ENCODE assay signal across 13 mouse cellular contexts in the genomic region with DNA sequence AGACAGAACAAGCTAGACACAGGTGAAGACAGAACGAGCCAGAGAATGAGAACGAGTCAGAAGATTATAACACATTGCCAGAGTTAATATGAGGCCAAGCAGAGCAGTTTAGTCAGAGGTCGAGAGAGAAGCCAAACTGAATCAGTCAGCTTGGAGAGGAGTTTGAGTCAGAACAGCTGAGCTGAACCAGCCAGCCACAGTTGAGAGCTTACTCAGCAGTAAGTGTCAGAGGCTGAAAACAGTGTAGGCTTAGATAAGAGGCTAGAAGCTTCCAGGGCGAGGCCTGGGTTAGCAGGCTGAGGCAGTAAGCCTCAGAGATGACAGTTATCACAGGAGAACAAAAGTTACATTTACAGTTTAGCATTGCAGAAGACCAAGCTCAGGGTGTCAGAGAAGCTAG. TPM values are rescaled to one million over a fixed set of nuclear protein-coding genes. Genes with fewer than 3 reads are reported as not detected.
DNase-seq lines count a peak whose midpoint lies in the region; ATAC-seq and TF ChIP-seq lines count a peak whose summit lies in the region.
"Had no signal": no experiment of that assay in that cellular context is flagged by ENCODE, and none has a peak within 500 bp of the region (broad histone marks: within the 10 kb centered on the region; RNA-seq: fewer than 3 reads in every experiment).

No protein-coding gene starts in this region.

- no peaks in the 10 kb centered on the region for H3K27me3 ChIP-seq in kidney, embryonic 15.5 days
- no peaks in the 10 kb centered on the region for H3K27me3 ChIP-seq in intestine, postnatal 0 days (replicated peaks; ENCODE audit: control insufficient read depth, insufficient read depth, low read length)
- H3K27me3 ChIP-seq: forebrain, embryonic 12.5 days; limb, embryonic 12.5 days had no signal

- peak; percentile 87 for ATAC-seq in kidney, embryonic 15.5 days (replicated peaks; ENCODE audit: low FRiP score)
- ATAC-seq in intestine, postnatal 0 days = peak; percentile 77

- H3K4me1 ChIP-seq in kidney, embryonic 15.5 days = no peaks in the 10 kb centered on the region
- no peaks in the 10 kb centered on the region; the same call in 1 of the 2 replicates for H3K4me1 ChIP-seq in bone marrow, adult 2 months (ENCODE audit: control insufficient read depth, insufficient read depth, low read length)
- 0 out of 2 replicates have a peak, but pooled peaks cover 5% of the 10 kb centered on the region for H3K4me1 ChIP-seq in intestine, postnatal 0 days (replicated peaks; ENCODE audit: control insufficient read depth, insufficient read depth, low read length)

- TF ChIP-seq CTCF in bone marrow, adult 2 months (IDR thresholded peaks at IDR 0.05; ENCODE audit: control insufficient read depth, insufficient read depth, low read length) = no peak
- no peak for TF ChIP-seq CTCF in intestine, postnatal 0 days (IDR thresholded peaks at IDR 0.05; ENCODE audit: low read depth)

- H3K4me3 ChIP-seq in kidney, embryonic 15.5 days (replicated peaks) = no peak overlapping the region
- H3K4me3 ChIP-seq in bone marrow, adult 2 months (replicated peaks; ENCODE audit: control insufficient read depth, low read depth, low read length) = no peak overlapping the region
- H3K4me3 ChIP-seq in intestine, postnatal 0 days (ENCODE audit: low read depth, low read length) = no peak overlapping the region
- H3K4me3 ChIP-seq: forebrain, embryonic 12.5 days; layer of hippocampus, adult 2 months; limb, embryonic 12.5 days had no signal

- DNase-seq in kidney, postnatal 36 days = no peak
- DNase-seq in spleen, postnatal 36 days (ENCODE audit: low spot score in 2 of 2) = peak; percentile 6 to 25
- no peak for DNase-seq in ovary, postnatal 10 days (ENCODE audit: low spot score)
- DNase-seq in cerebellum, adult 18-20 months = no peak
- DNase-seq: adrenal gland, adult 8-10 months; cerebellum, postnatal 10 days; gastrocnemius, postnatal 25 days had no signal

- H3K9me3 ChIP-seq in kidney, embryonic 15.5 days (replicated peaks) = no peaks in the 10 kb centered on the region
- no peaks in the 10 kb centered on the region for H3K9me3 ChIP-seq in intestine, postnatal 0 days (ENCODE audit: control insufficient read depth)
- H3K9me3 ChIP-seq: forebrain, embryonic 12.5 days; limb, embryonic 12.5 days had no signal

- H3K36me3 ChIP-seq in kidney, embryonic 15.5 days = peaks cover 53% of the 10 kb centered on the region
- peaks cover 50% of the 10 kb centered on the region for H3K36me3 ChIP-seq in intestine, postnatal 0 days (ENCODE audit: control insufficient read depth, insufficient read depth)
- H3K36me3 ChIP-seq: forebrain, embryonic 12.5 days; limb, embryonic 12.5 days had no signal

- no peak overlapping the region for H3K4me2 ChIP-seq in kidney, embryonic 15.5 days
- H3K4me2 ChIP-seq in intestine, postnatal 0 days (replicated peaks; ENCODE audit: low read depth) = no peak overlapping the region
- H3K4me2 ChIP-seq: forebrain, embryonic 12.5 days; limb, embryonic 12.5 days had no signal

- WGBS in kidney, embryonic 15.5 days = 82% methylated on average over 4 of the region's 4 CpGs
- WGBS in bone marrow, adult 2 months = 68% methylated on average over 4 of the region's 4 CpGs
- WGBS in intestine, postnatal 0 days = 48% methylated on average over 4 of the region's 4 CpGs

- TF ChIP-seq POLR2A in bone marrow, adult 2 months (IDR thresholded peaks at IDR 0.05; ENCODE audit: borderline replicate concordance, control insufficient read depth, low read depth, low read length) = no peak

- H3K27ac ChIP-seq in kidney, embryonic 15.5 days = no peak overlapping the region
- H3K27ac ChIP-seq in bone marrow, adult 2 months (ENCODE audit: control insufficient read depth, insufficient read depth, low read depth, low read length, poor library complexity) = peak overlapping the region; percentile 48
- H3K27ac ChIP-seq in intestine, postnatal 0 days (ENCODE audit: low read depth, low read length) = peak overlapping the region; percentile 73
- H3K27ac ChIP-seq: forebrain, embryonic 12.5 days; layer of hippocampus, adult 2 months; limb, embryonic 12.5 days had no signal

- H3K9ac ChIP-seq in kidney, embryonic 15.5 days = no peak overlapping the region
- H3K9ac ChIP-seq in intestine, postnatal 0 days (ENCODE audit: low read depth, low read length) = no peak overlapping the region
- H3K9ac ChIP-seq: forebrain, embryonic 12.5 days; limb, embryonic 12.5 days had no signal

RNA-seq across cellular contexts. Expression of a gene that starts 33.9 kb away (rescaled TPM):
- polyA plus RNA-seq in kidney, embryonic 15.5 days (2015; fragmentation: Nextera tagmentation; extraction: Ambion mirVana) = 1,242 and 1,382 TPM in 2 replicates
- polyA plus RNA-seq in bone marrow, adult 2 months (2011; ENCODE audit: insufficient read depth, insufficient read length, low replicate concordance, missing spikeins) = 1,120 and 1,318 TPM in 2 replicates
- 788 and 816 TPM in 2 replicates for polyA plus RNA-seq in intestine, postnatal 0 days (2015; fragmentation: Nextera tagmentation; extraction: Ambion mirVana)

Comparison
In these comparisons a context has a peak if more than half of its experiments do, and no peak if none do; other contexts are left out.
1. DNase-seq: peak in spleen, postnatal 36 days (2 of 2); none in kidney, postnatal 36 days (0 of 2), ovary, postnatal 10 days (single experiment) and cerebellum, adult 18-20 months (0 of 2).